Mouse (Mus musculus): ENCODE data around the gene Plin2.
"Not testable (repeated sequence)": the region's sequence is repeated elsewhere in the genome, so short reads cannot be mapped to it uniquely, and the experiment has no call there.

The Plin2 gene

DNA sequence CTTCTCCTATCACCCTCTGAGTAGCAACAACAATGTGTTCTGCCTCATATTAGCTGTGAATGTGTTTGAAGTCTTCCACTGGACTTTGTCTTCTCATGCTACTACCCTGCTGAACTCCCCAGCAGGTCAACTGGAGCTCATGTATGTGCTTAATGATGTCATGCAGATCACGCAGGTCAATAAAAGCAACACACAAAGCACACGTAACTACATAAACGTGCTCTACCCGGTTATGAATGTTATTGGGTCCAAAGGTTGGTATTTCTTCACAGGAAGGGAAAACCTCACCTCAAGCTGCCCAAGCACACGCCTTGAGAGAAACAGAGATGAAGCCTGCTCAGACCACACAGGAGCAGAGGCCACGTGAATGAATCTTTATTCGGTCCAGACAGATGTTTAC is 43.4 kb downstream of the Plin2 start:
- DNase-seq (ENCODE audit: low read depth): not testable (repeated sequence)

DNA sequence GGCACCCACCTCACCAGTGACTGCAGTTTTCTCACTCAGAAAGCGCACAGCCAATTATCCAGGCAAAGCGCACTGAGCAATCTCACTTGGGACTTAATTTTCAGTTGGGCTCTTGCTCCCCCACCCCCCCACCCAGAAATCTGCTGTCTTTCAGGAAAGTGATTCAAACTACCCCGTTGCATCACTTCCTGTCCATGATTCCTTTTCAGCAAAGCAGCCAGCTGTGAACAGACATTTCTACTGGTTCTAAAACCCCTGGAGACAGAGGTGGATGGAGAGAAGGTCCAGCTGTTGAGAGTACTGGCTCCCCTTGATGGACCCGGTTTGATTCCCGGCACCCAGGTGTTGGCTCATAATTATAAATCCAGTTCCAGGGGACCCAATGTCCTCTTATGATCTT is 44.4 kb downstream of the Plin2 start:
- no peak for DNase-seq (ENCODE audit: low read depth)

DNA sequence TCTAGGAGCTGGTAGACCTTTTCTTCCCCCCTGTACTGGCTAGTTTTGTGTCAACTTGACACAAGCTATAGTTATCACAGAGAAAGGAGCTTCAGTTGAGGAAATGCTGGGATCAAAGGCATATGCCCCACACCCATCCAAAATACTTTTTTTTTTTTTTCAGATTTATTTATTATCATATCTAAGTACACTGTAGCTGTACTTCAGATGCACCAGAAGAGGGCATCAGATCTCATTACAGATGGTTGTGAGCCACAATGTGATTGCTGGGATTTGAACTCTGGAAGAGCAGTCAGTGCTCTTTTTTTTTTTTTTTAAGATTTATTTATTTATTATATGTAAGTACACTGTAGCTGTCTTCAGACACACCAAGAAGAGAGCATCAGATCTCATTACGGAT is 47.3 kb downstream of the Plin2 start:
- DNase-seq (ENCODE audit: low read depth): not testable (repeated sequence)

DNA sequence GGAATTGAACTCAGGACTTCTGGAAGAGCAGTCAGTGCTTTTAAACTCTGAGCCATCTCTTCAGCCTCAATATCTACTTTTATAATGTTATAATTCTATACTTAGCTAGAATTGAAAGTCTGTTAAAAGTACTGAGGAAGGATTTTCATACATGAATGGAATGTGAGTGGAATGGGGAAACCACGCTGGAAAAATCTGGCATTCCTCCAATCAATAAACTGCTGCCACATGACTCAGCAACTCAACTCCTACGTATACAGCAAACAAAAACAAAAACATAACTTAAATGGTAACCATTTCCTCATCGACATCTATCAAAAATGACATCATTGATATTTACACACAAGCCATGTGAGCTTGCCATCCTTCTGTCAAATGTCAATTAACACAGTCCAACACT is 47.7 kb downstream of the Plin2 start:
- DNase-seq (ENCODE audit: low read depth): no peak

DNA sequence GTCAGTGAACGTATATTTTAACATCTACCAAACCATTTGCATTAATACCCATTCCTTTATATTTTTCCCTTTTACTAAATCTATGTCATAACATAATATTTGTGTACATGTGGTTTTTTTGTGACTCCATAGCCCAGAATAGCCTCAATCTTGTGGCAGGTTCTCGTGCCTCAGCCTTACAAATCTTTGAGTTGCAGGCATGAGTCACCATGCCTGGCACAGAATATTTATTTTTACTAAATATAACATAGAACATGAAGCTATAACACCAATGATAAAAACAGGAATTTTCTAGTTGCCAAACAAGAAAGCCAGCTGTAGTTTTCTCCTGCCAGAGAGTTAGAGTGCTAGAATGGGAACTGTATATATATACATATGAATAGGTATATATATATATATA is 49.4 kb downstream of the Plin2 start:
- no peak for DNase-seq (ENCODE audit: low read depth)

DNA sequence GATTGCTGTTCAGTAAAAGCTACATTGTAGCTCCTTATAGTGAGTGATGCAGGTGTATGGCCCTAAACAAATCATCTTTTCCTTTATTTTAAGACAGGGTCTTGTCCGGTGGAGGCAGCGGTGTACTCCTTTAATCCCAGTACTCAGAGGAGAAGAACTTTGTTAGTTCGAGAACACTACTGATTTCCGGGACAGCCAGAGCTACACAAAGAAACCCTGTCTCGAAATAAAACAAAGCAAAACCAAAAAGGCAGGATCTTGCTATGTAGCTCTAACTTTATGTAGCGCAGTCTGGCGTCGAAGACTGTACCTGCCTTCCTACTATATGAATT is 57.6 kb downstream of the Plin2 start:
- no peak for DNase-seq (ENCODE audit: low read depth)

DNA sequence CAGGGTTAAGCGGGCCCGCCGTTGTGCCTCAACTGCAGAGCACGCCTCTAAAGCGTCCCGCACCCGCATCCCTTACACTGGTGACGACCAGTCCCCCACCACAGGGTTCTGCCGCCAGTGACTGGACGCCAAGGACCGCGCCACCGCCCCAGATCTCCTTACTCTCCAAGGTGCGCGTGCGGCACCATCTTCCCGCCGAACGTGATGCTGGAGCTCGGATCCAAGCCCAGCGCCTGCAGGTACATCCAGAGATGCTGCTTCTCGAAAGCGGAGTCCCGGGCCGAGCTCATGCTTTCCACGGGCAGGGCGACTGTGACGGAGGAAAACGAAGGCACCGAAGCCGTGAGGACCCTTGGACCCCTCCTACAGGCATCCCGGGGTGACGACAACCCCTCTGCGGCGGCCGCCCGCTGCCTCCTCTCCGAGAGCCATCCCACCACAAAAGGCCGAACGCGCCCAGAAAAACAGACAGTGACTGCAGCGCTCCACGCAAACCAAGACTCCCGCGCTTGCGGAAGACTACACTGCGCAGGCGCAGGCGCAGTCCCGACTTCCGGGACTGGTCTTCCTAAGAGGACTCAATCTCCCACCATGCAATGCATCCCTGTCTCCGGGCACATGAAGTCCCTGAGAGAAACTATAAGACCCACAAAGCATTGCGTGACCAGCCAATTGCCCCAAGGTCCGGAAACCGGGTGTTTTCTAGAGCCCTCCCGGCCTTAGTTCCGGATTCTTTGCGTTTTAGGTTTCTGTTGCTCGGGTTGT is 58.2 kb downstream of the Plin2 start, which contains the start of gene Haus6:
Gene Haus6 (minus strand): TSS at position 532 of the 765 bp plus-strand sequence.
- DNase-seq (ENCODE audit: low read depth): peak; percentile 97
